Mouse (Mus musculus): ENCODE measurements around the gene Sumf2. TPM values are rescaled to one million over a fixed set of nuclear protein-coding genes. Genes with fewer than 3 reads are reported as not detected.
"Not testable (repeated sequence)": the region's sequence is repeated elsewhere in the genome, so short reads cannot be mapped to it uniquely, and the experiment has no call there.

Sumf2 gene
- polyA plus RNA-seq, 1 experiment from 2014 or later = 112 TPM

DNA sequence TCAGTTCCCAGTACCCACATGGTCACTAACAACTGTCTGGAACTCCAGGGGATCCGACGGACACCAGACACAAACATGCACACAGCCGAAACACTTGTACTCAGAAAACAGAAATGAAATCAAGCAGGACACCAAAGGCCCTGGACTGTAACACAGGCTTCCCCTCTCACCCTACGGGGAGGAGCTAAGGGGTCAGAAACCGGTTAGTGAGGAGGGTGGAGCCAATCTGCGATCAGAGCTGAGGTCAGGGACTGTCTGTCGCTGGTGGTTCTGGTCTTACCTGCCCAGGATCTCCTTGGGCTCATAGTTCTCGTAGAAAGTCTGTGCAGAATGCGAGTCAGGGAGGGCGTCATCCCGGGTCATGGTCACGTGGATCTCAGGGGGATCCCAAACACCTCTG lies 27.2 kb downstream of the Sumf2 start:
- ATAC-seq = no peak
- in situ Hi-C loops (cut with MboI; ENCODE audit: low pct_unique_long_range_greater_than_20kb) = no loop called here
- CTCF ChIA-PET = interaction anchor here (1.2 to 12.7 kb wide), 4 partner anchors 9 to 19 kb away, joined by 3 to 68 read pairs (median 6); no protein-coding TSS in a partner anchor
- TF ChIP-seq CTCF (IDR thresholded peaks at IDR 0.05) = no peak
- no peak for DNase-seq (ENCODE audit: low read depth, low spot score)
- POLR2A ChIA-PET = no interaction called here
- no peaks in the 10 kb centered on the region for H3K27me3 ChIP-seq

DNA sequence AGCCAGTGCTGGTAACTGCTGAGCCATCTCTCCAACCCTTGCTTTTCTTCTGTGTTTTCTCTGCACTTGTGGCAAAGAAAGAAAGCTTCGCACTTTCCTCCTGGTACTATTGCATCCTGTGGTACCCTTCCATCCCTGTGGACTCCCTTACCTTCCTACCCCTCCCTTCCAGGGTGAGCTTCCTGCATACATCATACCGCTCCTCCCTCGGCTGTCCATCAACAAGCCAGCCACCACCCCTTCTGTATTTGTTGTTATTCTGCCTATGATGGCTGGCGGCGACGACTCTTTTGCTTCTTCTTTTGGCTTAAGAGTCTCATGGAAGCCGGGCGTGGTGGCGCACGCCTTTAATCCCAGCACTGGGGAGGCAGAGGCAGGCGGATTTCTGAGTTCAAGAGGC lies 28.3 kb downstream of the Sumf2 start:
- no peak for TF ChIP-seq CTCF (IDR thresholded peaks at IDR 0.05)
- no peaks in the 10 kb centered on the region for H3K27me3 ChIP-seq
- DNase-seq (ENCODE audit: low read depth, low spot score) (no peak), ATAC-seq (no peak)
- in situ Hi-C loops (cut with MboI; ENCODE audit: low pct_unique_long_range_greater_than_20kb) = no loop called here
- CTCF ChIA-PET = interaction anchor here (1.7 to 12.7 kb wide), 3 partner anchors 10 to 21 kb away, joined by 3 to 68 read pairs (median 5); no protein-coding TSS in a partner anchor
- POLR2A ChIA-PET = interaction anchor here (0.5 kb wide), 1 partner anchor 266 kb away, joined by 3 read pairs; no protein-coding TSS in a partner anchor

DNA sequence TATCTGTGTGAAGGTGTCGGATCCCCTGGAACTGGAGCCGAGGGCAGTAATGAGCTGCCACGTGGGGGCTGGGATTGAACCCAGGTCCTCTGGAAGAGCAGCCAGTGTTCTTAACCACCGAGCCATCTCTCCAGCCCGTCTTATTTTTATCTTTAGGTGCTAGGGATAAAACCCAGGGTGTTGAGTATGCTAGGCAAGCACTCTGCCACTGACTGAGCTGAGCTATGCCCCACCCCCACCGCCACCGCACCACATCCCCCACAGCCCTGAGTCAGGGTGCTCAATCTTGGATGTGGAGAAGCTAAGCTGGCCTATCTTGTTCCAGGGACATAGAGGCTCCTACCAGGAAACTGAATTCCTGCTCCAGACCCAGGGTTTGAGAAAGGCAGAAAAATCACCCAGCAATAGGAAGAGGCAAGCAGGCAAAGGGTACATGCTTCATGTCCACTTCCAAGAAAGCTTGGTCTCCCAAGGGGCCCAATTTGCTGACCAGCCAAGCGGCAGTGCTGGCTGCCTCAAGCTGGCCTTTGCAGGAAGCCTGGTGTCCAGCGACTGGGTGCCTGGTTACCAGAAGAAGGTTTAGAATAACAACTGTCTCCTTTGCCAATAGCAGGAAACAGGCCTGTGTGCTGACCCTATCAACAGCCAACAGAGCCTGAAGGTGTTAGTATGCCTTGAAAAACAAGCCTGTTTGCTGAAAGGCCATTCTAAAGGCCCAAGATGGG lies 31.1 kb downstream of the Sumf2 start:
- H3K27me3 ChIP-seq = no peaks in the 10 kb centered on the region
- no peak for ATAC-seq
- POLR2A ChIA-PET = interaction anchor here (1.2 to 2.2 kb wide), 2 partner anchors 23 to 30 kb away, joined by 6 to 8 read pairs; no protein-coding TSS in a partner anchor
- no peak for TF ChIP-seq CTCF (IDR thresholded peaks at IDR 0.05)
- CTCF ChIA-PET = interaction anchor here (0.7 to 12.7 kb wide), 5 partner anchors 11 to 493 kb away, joined by 4 to 68 read pairs (median 5); partner anchors contain the start of gene Sumf2
- no peak for DNase-seq (ENCODE audit: low read depth, low spot score)
- in situ Hi-C loops (cut with MboI; ENCODE audit: low pct_unique_long_range_greater_than_20kb) = no loop called here

DNA sequence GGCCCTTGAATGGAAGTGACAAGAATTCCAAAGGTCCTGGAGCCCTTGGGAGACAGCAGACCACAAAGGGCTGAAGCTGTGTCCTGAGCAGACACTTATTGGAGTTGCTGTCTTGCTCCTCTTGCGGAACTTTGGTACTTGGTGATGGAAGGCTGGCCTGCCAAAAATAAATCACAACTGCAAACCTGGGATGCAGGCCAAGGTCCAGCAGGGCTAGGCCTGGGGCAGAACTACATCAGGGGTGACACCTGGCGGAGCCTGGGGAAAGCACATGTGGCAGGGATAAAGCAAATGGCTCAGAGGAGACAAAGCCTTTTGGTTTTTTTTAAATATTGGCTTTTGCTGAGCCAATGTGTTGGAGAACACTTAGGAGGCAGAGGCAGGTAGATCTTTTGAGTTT lies 32.2 kb downstream of the Sumf2 start:
- peak; percentile 85 for ATAC-seq
- POLR2A ChIA-PET = interaction anchor here (1.3 kb wide), 1 partner anchor 24 kb away, joined by 6 read pairs; no protein-coding TSS in a partner anchor
- peak; percentile 56 for DNase-seq (ENCODE audit: low read depth, low spot score)
- TF ChIP-seq CTCF (IDR thresholded peaks at IDR 0.05) = peak; percentile 94
- in situ Hi-C loops (cut with MboI; ENCODE audit: low pct_unique_long_range_greater_than_20kb) = no loop called here
- CTCF ChIA-PET = interaction anchor here (0.7 to 12.7 kb wide), 5 partner anchors 14 to 32 kb away, joined by 3 to 68 read pairs (median 4); partner anchors contain the start of gene Sumf2
- H3K27me3 ChIP-seq = no peaks in the 10 kb centered on the region

DNA sequence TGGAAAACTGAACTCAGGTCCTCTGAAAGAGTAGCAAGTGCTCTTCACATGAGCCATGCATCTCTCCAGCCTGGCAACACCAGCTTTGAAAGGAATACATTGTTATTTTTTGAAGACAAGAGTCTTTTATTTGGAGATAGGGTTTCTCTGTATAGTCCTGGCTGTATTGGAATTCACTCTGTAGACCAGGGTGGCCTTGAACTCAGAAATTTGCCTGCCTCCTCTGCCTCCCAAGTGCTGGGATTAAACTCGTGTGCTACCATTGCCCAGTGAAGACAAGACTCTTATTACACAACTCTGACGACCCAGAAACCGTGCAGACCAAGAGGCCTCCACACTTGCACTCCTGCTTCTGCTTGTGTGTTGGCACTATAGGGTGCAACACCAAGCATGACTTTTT lies 33.1 kb downstream of the Sumf2 start:
- ChIA-PET CTCF (interaction anchor here (0.9 to 12.7 kb wide), 6 partner anchors 10 to 97 kb away, joined by 3 to 68 read pairs (median 3); partner anchors contain the start of gene Sumf2), POLR2A (interaction anchor here (0.6 to 1.3 kb wide), 3 partner anchors 9 to 25 kb away, joined by 3 to 6 read pairs (median 4); no protein-coding TSS in a partner anchor)

DNA sequence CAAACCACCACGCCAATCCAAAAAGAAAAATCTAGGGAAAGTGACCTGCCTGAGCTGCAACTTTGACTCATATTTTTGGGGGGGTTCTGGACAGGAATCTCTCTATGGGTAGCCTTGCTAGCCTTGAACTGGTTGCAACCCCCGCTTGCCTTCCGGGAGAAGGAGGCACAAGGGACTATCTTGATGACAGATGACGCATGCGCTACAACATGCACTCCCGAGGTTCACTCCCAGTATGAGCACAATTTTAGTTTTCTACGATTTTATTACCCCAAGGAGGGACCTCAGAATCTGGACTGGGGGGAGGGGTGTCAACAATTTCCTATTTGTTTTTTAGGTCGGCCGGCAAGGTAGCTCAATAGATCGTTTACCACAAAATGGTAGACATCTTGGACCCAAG lies 39.5 kb downstream of the Sumf2 start:
- POLR2A ChIA-PET = interaction anchor here (1.0 to 1.3 kb wide), 2 partner anchors 99 to 115 kb away, joined by 3 to 5 read pairs; partner anchors contain the start of gene Psph

More for the DNA sequence above, 33.1 kb downstream of the Sumf2 start:
- no peak for ATAC-seq
- no peak for DNase-seq (ENCODE audit: low read depth, low spot score)
- no peaks in the 10 kb centered on the region for H3K27me3 ChIP-seq
- no peak for TF ChIP-seq CTCF (IDR thresholded peaks at IDR 0.05)
- in situ Hi-C loops (cut with MboI; ENCODE audit: low pct_unique_long_range_greater_than_20kb) = no loop called here

DNA sequence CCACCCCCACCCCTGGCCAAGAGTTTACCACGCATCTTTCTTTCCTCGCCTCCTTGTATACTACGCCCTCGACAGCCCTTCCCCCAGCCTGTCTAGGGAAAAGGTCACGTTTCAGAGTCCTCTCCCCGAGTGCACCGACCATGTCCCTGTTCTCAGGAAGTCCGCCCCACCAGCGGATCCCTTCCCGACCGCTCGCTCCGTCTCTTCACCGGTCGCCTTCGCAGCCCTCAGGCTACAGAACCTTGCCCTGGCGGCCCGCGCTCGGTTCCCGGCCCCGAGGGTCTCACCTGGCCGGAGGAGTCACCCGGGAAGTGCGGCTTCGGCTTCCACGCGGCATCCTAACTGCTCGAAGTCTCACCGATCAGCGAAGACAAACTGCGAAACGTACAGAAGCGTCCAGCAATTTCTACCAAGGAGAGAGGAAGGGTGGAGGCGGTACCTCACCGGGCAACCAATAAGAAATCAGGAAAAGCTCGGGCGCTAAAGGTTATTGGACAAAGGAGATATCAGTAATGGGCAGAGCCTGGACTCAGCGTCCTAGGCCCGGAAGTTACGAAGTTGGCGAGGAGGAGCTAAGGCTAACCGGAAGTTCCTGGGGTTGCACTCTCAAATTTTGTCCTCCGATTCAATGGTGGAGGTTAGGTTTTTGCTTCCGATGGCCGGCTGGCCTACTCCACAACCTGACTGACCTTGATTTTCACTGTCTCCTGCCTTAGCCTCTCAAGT lies 40.3 kb downstream of the Sumf2 start, which contains the start of gene Chchd2:
Gene Chchd2 (minus strand): TSS at position 560 of the 726 bp plus-strand sequence.
- CTCF ChIA-PET = interaction anchor here (1.0 to 4.5 kb wide), 5 partner anchors 9 to 32 kb away, joined by 3 to 12 read pairs (median 4); partner anchors contain the start of gene Zbed5
- POLR2A ChIA-PET = interaction anchor here (0.7 to 2.0 kb wide), 4 partner anchors 9 to 115 kb away, joined by 3 to 5 read pairs (median 4); partner anchors contain the start of genes Psph and Zbed5
- TF ChIP-seq CTCF (IDR thresholded peaks at IDR 0.05) = no peak
- peak; percentile 99 for DNase-seq (ENCODE audit: low read depth, low spot score)
- ATAC-seq = peak; percentile 100
- in situ Hi-C loops (cut with MboI; ENCODE audit: low pct_unique_long_range_greater_than_20kb) = no loop called here
- no peaks in the 10 kb centered on the region for H3K27me3 ChIP-seq

More for the DNA sequence above, 39.5 kb downstream of the Sumf2 start:
- in situ Hi-C loops (cut with MboI; ENCODE audit: low pct_unique_long_range_greater_than_20kb) = no loop called here
- no peaks in the 10 kb centered on the region for H3K27me3 ChIP-seq
- no peak for TF ChIP-seq CTCF (IDR thresholded peaks at IDR 0.05)
- ATAC-seq (no peak), DNase-seq (ENCODE audit: low read depth, low spot score) (no peak)
- CTCF ChIA-PET = interaction anchor here (1.0 to 1.3 kb wide), 2 partner anchors 30 to 31 kb away, joined by 3 to 4 read pairs; no protein-coding TSS in a partner anchor

DNA sequence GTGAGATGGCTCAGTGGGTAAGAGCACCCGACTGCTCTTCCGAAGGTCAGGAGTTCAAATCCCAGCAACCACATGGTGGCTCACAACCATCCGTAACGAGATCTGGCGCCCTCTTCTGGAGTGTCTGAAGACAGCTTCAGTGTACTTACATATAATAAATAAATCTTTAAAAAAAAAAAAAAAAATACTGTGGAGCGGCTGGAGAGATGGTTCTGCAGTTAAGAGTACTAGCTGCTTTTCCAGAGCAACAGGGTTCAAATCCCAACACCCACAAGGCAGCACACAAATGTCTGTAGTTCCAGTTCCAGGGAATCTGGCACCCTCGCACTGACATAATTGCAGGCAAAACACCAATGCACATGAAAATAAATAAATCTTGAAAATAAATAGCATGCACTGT lies 43.6 kb downstream of the Sumf2 start:
- in situ Hi-C loops (cut with MboI; ENCODE audit: low pct_unique_long_range_greater_than_20kb) = not testable (repeated sequence)

DNA sequence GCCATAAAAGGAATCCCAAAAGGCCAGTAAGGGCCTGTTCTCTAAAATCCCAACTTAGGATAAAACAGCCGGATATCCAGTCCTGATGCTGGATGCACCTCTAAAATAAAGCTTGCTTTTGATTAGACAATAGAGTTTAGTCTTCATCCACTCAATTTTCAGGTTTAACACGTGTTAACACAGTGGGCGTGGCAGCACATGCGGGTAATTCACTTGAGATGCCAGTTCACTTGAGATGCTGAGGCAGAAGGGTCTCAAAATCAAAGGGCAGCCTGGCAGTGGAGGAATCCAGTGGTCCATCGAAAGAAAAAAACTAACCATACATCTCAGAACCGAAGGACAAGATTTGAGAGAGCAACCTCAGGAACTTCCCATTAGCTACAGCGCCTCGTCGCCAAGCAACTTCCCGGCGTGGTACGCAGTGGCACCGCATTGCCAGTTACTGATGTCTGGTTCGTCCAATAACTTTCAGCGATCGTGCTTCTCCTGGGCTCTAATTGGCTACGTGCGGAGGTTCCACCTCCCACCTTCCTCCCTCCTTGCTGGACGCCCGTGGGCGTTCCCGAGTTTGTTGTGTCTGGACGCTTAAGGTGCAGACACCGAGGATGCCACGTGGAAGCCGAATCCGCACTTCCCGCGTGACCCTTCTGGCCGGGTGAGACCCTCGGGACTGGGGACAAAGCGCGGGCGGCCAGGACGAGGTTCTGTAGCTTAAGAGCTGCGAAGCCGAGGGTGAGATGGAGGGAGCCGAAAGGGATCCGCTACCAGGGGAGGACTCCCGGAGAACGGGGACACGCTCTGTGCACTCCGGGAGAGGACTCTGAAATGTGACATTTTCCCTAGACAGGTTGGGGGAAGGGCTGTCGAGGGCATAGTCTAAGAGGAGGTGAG lies 48.7 kb downstream of the Sumf2 start, which contains the start of gene Zbed5:
Gene Zbed5 (plus strand): TSS at position 526 of the 891 bp plus-strand sequence.
- ChIA-PET CTCF (interaction anchor here (0.6 to 2.0 kb wide), 6 partner anchors 8 to 244 kb away, joined by 3 to 6 read pairs (median 4); partner anchors contain the start of gene Chchd2), POLR2A (interaction anchor here (0.7 to 1.7 kb wide), 4 partner anchors 8 to 471 kb away, joined by 3 to 4 read pairs (median 3); partner anchors contain the start of gene Chchd2)
- H3K27me3 ChIP-seq = peaks cover 4% of the 10 kb centered on the region
- ATAC-seq = peak; percentile 100
- DNase-seq (ENCODE audit: low read depth, low spot score) = peak; percentile 97
- no peak for TF ChIP-seq CTCF (IDR thresholded peaks at IDR 0.05)
- in situ Hi-C loops (cut with MboI; ENCODE audit: low pct_unique_long_range_greater_than_20kb) = no loop called here

More for the DNA sequence above, 43.6 kb downstream of the Sumf2 start:
- not testable (repeated sequence) for ATAC-seq; H3K27me3 ChIP-seq; DNase-seq (ENCODE audit: low read depth, low spot score)
- peak; percentile 38 for TF ChIP-seq CTCF (IDR thresholded peaks at IDR 0.05)
- ChIA-PET POLR2A (interaction anchor here (0.5 kb wide), 1 partner anchor 99 kb away, joined by 4 read pairs; no protein-coding TSS in a partner anchor), CTCF (interaction anchor here (1.1 to 4.5 kb wide), 3 partner anchors 10 to 35 kb away, joined by 3 to 12 read pairs (median 4); no protein-coding TSS in a partner anchor)

Measured in Patski (cell line).